37 mouse cellular contexts compared by ENCODE assay signal in the genomic region with DNA sequence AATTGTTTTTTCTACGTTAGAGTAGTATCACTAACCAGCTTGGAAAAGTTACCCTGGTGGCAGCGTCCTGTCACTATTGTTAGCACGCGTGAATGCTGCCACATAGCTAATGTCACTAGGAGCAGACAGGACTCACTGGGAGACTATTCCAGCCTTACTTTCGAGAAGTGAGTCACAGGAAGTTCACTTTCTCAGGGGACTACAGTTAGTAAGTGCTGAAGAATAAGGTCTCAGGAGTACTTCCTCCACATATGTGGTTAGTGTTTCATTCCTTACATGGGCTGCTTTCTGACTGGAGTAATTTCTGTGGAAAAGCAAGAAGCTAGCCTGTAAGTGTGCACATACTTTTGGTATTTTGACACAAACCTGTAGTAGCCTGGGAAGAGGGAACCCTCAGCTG. TPM values are rescaled to one million over a fixed set of nuclear protein-coding genes. Genes with fewer than 3 reads are reported as not detected.
DNase-seq lines count a peak whose midpoint lies in the region; ATAC-seq lines count a peak whose summit lies in the region.
"Had no signal": no experiment of that assay in that cellular context is flagged by ENCODE, and none has a peak within 500 bp of the region (broad histone marks: within the 10 kb centered on the region; RNA-seq: fewer than 3 reads in every experiment).

No protein-coding gene starts in this region.

- H3K36me3 ChIP-seq in intestine, embryonic 15.5 days: no peaks in the 10 kb centered on the region
- no peaks in the 10 kb centered on the region for H3K36me3 ChIP-seq in stomach, embryonic 15.5 days
- H3K36me3 ChIP-seq in forebrain, embryonic 15.5 days: no peaks in the 10 kb centered on the region
- no peaks in the 10 kb centered on the region for H3K36me3 ChIP-seq in forebrain, embryonic 16.5 days (ENCODE audit: control insufficient read depth, insufficient read depth)
- H3K36me3 ChIP-seq: embryonic facial prominence, embryonic 10.5 days; embryonic facial prominence, embryonic 15.5 days; heart, embryonic 13.5 days; limb, embryonic 12.5 days; liver, embryonic 15.5 days; midbrain, embryonic 10.5 days; midbrain, embryonic 15.5 days; neural tube, embryonic 15.5 days had no signal

- no peaks in the 10 kb centered on the region for H3K4me1 ChIP-seq in intestine, embryonic 15.5 days (replicated peaks)
- no peaks in the 10 kb centered on the region for H3K4me1 ChIP-seq in stomach, embryonic 15.5 days
- H3K4me1 ChIP-seq in forebrain, embryonic 15.5 days: no peaks in the 10 kb centered on the region
- H3K4me1 ChIP-seq in forebrain, embryonic 16.5 days (replicated peaks; ENCODE audit: control insufficient read depth, insufficient read depth, low read length): no peaks in the 10 kb centered on the region
- H3K4me1 ChIP-seq: embryonic facial prominence, embryonic 10.5 days; embryonic facial prominence, embryonic 15.5 days; forebrain, embryonic 13.5 days; heart, embryonic 13.5 days; midbrain, embryonic 10.5 days; midbrain, embryonic 15.5 days; neural tube, embryonic 15.5 days had no signal

- ATAC-seq in intestine, embryonic 15.5 days: 0 out of 2 replicates have a peak, but pooled peaks have one; percentile 3
- no peak for ATAC-seq in stomach, embryonic 15.5 days (ENCODE audit: insufficient read depth, low FRiP score, low read depth)
- no peak for ATAC-seq in forebrain, embryonic 15.5 days (replicated peaks)
- ATAC-seq in forebrain, embryonic 16.5 days: no peak
- ATAC-seq: forebrain, embryonic 13.5 days; hindbrain, postnatal 0 days; midbrain, embryonic 15.5 days had no signal

- 81% methylated on average over 5 of the region's 5 CpGs for WGBS in intestine, embryonic 15.5 days
- WGBS in stomach, embryonic 15.5 days: 79% methylated on average over 5 of the region's 5 CpGs
- 83% methylated on average over 5 of the region's 5 CpGs for WGBS in forebrain, embryonic 15.5 days
- 78% methylated on average over 5 of the region's 5 CpGs for WGBS in forebrain, embryonic 16.5 days

- no peak overlapping the region for H3K9ac ChIP-seq in intestine, embryonic 15.5 days
- H3K9ac ChIP-seq in stomach, embryonic 15.5 days: no peak overlapping the region
- no peak overlapping the region for H3K9ac ChIP-seq in forebrain, embryonic 15.5 days (replicated peaks)
- H3K9ac ChIP-seq in forebrain, embryonic 16.5 days (replicated peaks; ENCODE audit: low read depth, low read length): no peak overlapping the region
- H3K9ac ChIP-seq: embryonic facial prominence, embryonic 15.5 days; forebrain, embryonic 13.5 days; heart, embryonic 13.5 days; limb, embryonic 12.5 days; liver, embryonic 15.5 days; lung, embryonic 14.5 days; midbrain, embryonic 15.5 days; neural tube, embryonic 15.5 days had no signal

- no peak overlapping the region for H3K4me2 ChIP-seq in intestine, embryonic 15.5 days (replicated peaks)
- no peak overlapping the region for H3K4me2 ChIP-seq in stomach, embryonic 15.5 days
- no peak overlapping the region for H3K4me2 ChIP-seq in forebrain, embryonic 15.5 days (replicated peaks)
- H3K4me2 ChIP-seq in forebrain, embryonic 16.5 days (ENCODE audit: low read length): no peak overlapping the region
- H3K4me2 ChIP-seq: embryonic facial prominence, embryonic 15.5 days; forebrain, embryonic 13.5 days; heart, embryonic 13.5 days; limb, embryonic 12.5 days; liver, embryonic 15.5 days; lung, embryonic 14.5 days; midbrain, embryonic 15.5 days; neural tube, embryonic 15.5 days had no signal

- H3K9me3 ChIP-seq in intestine, embryonic 15.5 days: no peaks in the 10 kb centered on the region
- no peaks in the 10 kb centered on the region for H3K9me3 ChIP-seq in stomach, embryonic 15.5 days
- H3K9me3 ChIP-seq in forebrain, embryonic 15.5 days: no peaks in the 10 kb centered on the region
- no peaks in the 10 kb centered on the region for H3K9me3 ChIP-seq in forebrain, embryonic 16.5 days (ENCODE audit: control insufficient read depth, low read length)
- H3K9me3 ChIP-seq: embryonic facial prominence, embryonic 10.5 days; embryonic facial prominence, embryonic 15.5 days; forebrain, embryonic 13.5 days; heart, embryonic 13.5 days; limb, embryonic 12.5 days; liver, embryonic 15.5 days; midbrain, embryonic 10.5 days; midbrain, embryonic 15.5 days; neural tube, embryonic 15.5 days had no signal

- no peaks in the 10 kb centered on the region for H3K27me3 ChIP-seq in intestine, embryonic 15.5 days (replicated peaks)
- no peaks in the 10 kb centered on the region for H3K27me3 ChIP-seq in stomach, embryonic 15.5 days (replicated peaks)
- H3K27me3 ChIP-seq in forebrain, embryonic 15.5 days: no peaks in the 10 kb centered on the region
- H3K27me3 ChIP-seq in forebrain, embryonic 16.5 days (replicated peaks; ENCODE audit: control insufficient read depth, insufficient read depth, low read length): no peaks in the 10 kb centered on the region
- H3K27me3 ChIP-seq: embryonic facial prominence, embryonic 15.5 days; forebrain, embryonic 13.5 days; heart, embryonic 13.5 days; limb, embryonic 12.5 days; liver, embryonic 15.5 days; midbrain, embryonic 15.5 days; neural tube, embryonic 15.5 days had no signal

- peak; percentile 1 for DNase-seq in 416B (ENCODE audit: low read depth)
- peak; percentile 34 for DNase-seq in NIH3T3 (ENCODE audit: low read depth)
- DNase-seq in left cerebral cortex, adult 9 months (ENCODE audit: low spot score in 2 of 2): no peak
- DNase-seq: adrenal gland, adult 2 months; adrenal gland, postnatal 36 days; cerebellum, adult 2 months; cerebellum, postnatal 25 days; gastrocnemius, postnatal 25 days; heart, adult 2 months; heart, postnatal 14 days; kidney, adult 18-20 months; kidney, postnatal 4 days; layer of hippocampus, postnatal 36 days; lung, embryonic 14.5 days; lung, postnatal 14 days; right cerebral cortex, postnatal 4 days; thymus, adult 2 months; thymus, postnatal 4 days had no signal

- peak overlapping the region; percentile 87 for H3K27ac ChIP-seq in intestine, embryonic 15.5 days
- H3K27ac ChIP-seq in stomach, embryonic 15.5 days: peak overlapping the region; percentile 67
- no peak overlapping the region for H3K27ac ChIP-seq in forebrain, embryonic 15.5 days (replicated peaks)
- no peak overlapping the region for H3K27ac ChIP-seq in forebrain, embryonic 16.5 days (ENCODE audit: low read length)
- H3K27ac ChIP-seq: embryonic facial prominence, embryonic 10.5 days; embryonic facial prominence, embryonic 15.5 days; forebrain, embryonic 13.5 days; heart, adult 2 months; heart, embryonic 13.5 days; hindbrain, postnatal 0 days; kidney, postnatal 0 days; liver, embryonic 15.5 days; midbrain, embryonic 10.5 days; midbrain, embryonic 15.5 days; neural tube, embryonic 15.5 days had no signal

- no peak overlapping the region for H3K4me3 ChIP-seq in intestine, embryonic 15.5 days (replicated peaks)
- H3K4me3 ChIP-seq in stomach, embryonic 15.5 days (replicated peaks): no peak overlapping the region
- no peak overlapping the region for H3K4me3 ChIP-seq in forebrain, embryonic 15.5 days
- no peak overlapping the region for H3K4me3 ChIP-seq in forebrain, embryonic 16.5 days (replicated peaks; ENCODE audit: low read length)
- H3K4me3 ChIP-seq: embryonic facial prominence, embryonic 10.5 days; embryonic facial prominence, embryonic 15.5 days; forebrain, embryonic 13.5 days; heart, adult 2 months; heart, embryonic 13.5 days; limb, embryonic 12.5 days; liver, embryonic 15.5 days; midbrain, embryonic 10.5 days; midbrain, embryonic 15.5 days; neural tube, embryonic 15.5 days had no signal

RNA-seq across cellular contexts. Expression of a gene that starts 2.0 kb away (rescaled TPM):
- 0.20 and 0.25 TPM in 2 replicates for polyA plus RNA-seq in intestine, embryonic 15.5 days (2015; fragmentation: Nextera tagmentation; extraction: Ambion mirVana)
- polyA plus RNA-seq in stomach, embryonic 15.5 days (2015; fragmentation: Nextera tagmentation; extraction: Ambion mirVana): 0.12 TPM in 1 of 2 replicates, not detected in the other
- not detected in 2 replicates for polyA plus RNA-seq in forebrain, embryonic 15.5 days (2015; fragmentation: Nextera tagmentation; extraction: Ambion mirVana)
- not detected in 2 replicates for polyA plus RNA-seq in forebrain, embryonic 16.5 days (2015; fragmentation: Nextera tagmentation; extraction: Ambion mirVana)
- polyA plus RNA-seq: adrenal gland, adult 2 months; cerebellum, adult 2 months; embryonic facial prominence, embryonic 10.5 days; embryonic facial prominence, embryonic 15.5 days; forebrain, embryonic 13.5 days; frontal cortex, adult 2 months; heart, adult 2 months; heart, embryonic 13.5 days; hindbrain, embryonic 11.5 days; hindbrain, postnatal 0 days; kidney, postnatal 0 days; limb, embryonic 12.5 days; liver, adult 2 months; liver, embryonic 15.5 days; lung, embryonic 14.5 days; midbrain, embryonic 10.5 days; midbrain, embryonic 15.5 days; neural tube, embryonic 15.5 days; stomach, embryonic 14.5 days; thymus, adult 2 months had no signal

RNA-seq across cellular contexts. Expression of a gene that starts 31.8 kb away (rescaled TPM):
- not detected in 2 replicates for polyA plus RNA-seq in intestine, embryonic 15.5 days (2015; fragmentation: Nextera tagmentation; extraction: Ambion mirVana)
- not detected in 2 replicates for polyA plus RNA-seq in stomach, embryonic 15.5 days (2015; fragmentation: Nextera tagmentation; extraction: Ambion mirVana)
- not detected in 2 replicates for polyA plus RNA-seq in forebrain, embryonic 15.5 days (2015; fragmentation: Nextera tagmentation; extraction: Ambion mirVana)
- not detected in 2 replicates for polyA plus RNA-seq in forebrain, embryonic 16.5 days (2015; fragmentation: Nextera tagmentation; extraction: Ambion mirVana)
- polyA plus RNA-seq: embryonic facial prominence, embryonic 10.5 days; embryonic facial prominence, embryonic 15.5 days; forebrain, embryonic 13.5 days; heart, embryonic 13.5 days; hindbrain, embryonic 11.5 days; hindbrain, postnatal 0 days; limb, embryonic 12.5 days; liver, embryonic 15.5 days; lung, embryonic 14.5 days; midbrain, embryonic 10.5 days; midbrain, embryonic 15.5 days had no signal

RNA-seq across cellular contexts. Expression of a gene that starts 37.7 kb away (rescaled TPM):
- polyA plus RNA-seq in intestine, embryonic 15.5 days (2015; fragmentation: Nextera tagmentation; extraction: Ambion mirVana): not detected in 2 replicates
- polyA plus RNA-seq in stomach, embryonic 15.5 days (2015; fragmentation: Nextera tagmentation; extraction: Ambion mirVana): not detected in 2 replicates
- polyA plus RNA-seq in forebrain, embryonic 15.5 days (2015; fragmentation: Nextera tagmentation; extraction: Ambion mirVana): not detected in 2 replicates
- polyA plus RNA-seq in forebrain, embryonic 16.5 days (2015; fragmentation: Nextera tagmentation; extraction: Ambion mirVana): not detected in 2 replicates
- polyA plus RNA-seq: adrenal gland, adult 2 months; cerebellum, adult 2 months; embryonic facial prominence, embryonic 10.5 days; embryonic facial prominence, embryonic 15.5 days; forebrain, embryonic 13.5 days; frontal cortex, adult 2 months; heart, adult 2 months; heart, embryonic 13.5 days; hindbrain, embryonic 11.5 days; hindbrain, postnatal 0 days; kidney, postnatal 0 days; limb, embryonic 12.5 days; liver, adult 2 months; liver, embryonic 15.5 days; lung, embryonic 14.5 days; midbrain, embryonic 10.5 days; midbrain, embryonic 15.5 days; neural tube, embryonic 15.5 days; stomach, embryonic 14.5 days; thymus, adult 2 months had no signal

RNA-seq across cellular contexts. Expression of a gene that starts 49.4 kb away (rescaled TPM):
- polyA plus RNA-seq in intestine, embryonic 15.5 days (2015; fragmentation: Nextera tagmentation; extraction: Ambion mirVana): not detected in 2 replicates
- not detected in 2 replicates for polyA plus RNA-seq in stomach, embryonic 15.5 days (2015; fragmentation: Nextera tagmentation; extraction: Ambion mirVana)
- polyA plus RNA-seq in forebrain, embryonic 15.5 days (2015; fragmentation: Nextera tagmentation; extraction: Ambion mirVana): not detected in 2 replicates
- polyA plus RNA-seq in forebrain, embryonic 16.5 days (2015; fragmentation: Nextera tagmentation; extraction: Ambion mirVana): not detected in 2 replicates
- polyA plus RNA-seq: adrenal gland, adult 2 months; cerebellum, adult 2 months; embryonic facial prominence, embryonic 10.5 days; embryonic facial prominence, embryonic 15.5 days; forebrain, embryonic 13.5 days; frontal cortex, adult 2 months; heart, adult 2 months; heart, embryonic 13.5 days; hindbrain, embryonic 11.5 days; hindbrain, postnatal 0 days; kidney, postnatal 0 days; limb, embryonic 12.5 days; liver, adult 2 months; liver, embryonic 15.5 days; lung, embryonic 14.5 days; midbrain, embryonic 10.5 days; midbrain, embryonic 15.5 days; neural tube, embryonic 15.5 days; stomach, embryonic 14.5 days; thymus, adult 2 months had no signal

Comparison
In these comparisons a context has a peak if more than half of its experiments do, and no peak if none do; other contexts are left out.
1. DNase-seq: peak in 416B (single experiment) and NIH3T3 (single experiment); none in left cerebral cortex, adult 9 months (0 of 2).
2. H3K27ac ChIP-seq: peak in intestine, embryonic 15.5 days (single experiment) and stomach, embryonic 15.5 days (single experiment); none in forebrain, embryonic 15.5 days (single experiment) and forebrain, embryonic 16.5 days (single experiment).